Mouse (Mus musculus): ENCODE results near the gene 4833439L19Rik. TPM values are rescaled to one million over a fixed set of nuclear protein-coding genes. Genes with fewer than 3 reads are reported as not detected.

The 4833439L19Rik gene
- polyA plus RNA-seq, 1 experiment from 2014 or later, result 198 TPM

- 0 out of 2 replicates have a peak, but pooled peaks cover 4% of the 10 kb centered on the region for H3K27me3 ChIP-seq (ENCODE audit: low read depth, poor library complexity, severe bottlenecking)
- no peak overlapping the region for H3K4me3 ChIP-seq
- WGBS, result 55% methylated on average over 3 of the region's 3 CpGs
- no peak for DNase-seq (ENCODE audit: low spot score)
- H3K4me1 ChIP-seq, result peaks cover 25% of the 10 kb centered on the region
- no peaks in the 10 kb centered on the region for H3K9me3 ChIP-seq (replicated peaks)
- peaks cover 10% of the 10 kb centered on the region for H3K36me3 ChIP-seq
- H3K27ac ChIP-seq, result no peak overlapping the region
Measured at GRCm38 (mm10) chr13:54501957-54502690, 63.1 kb downstream of the 4833439L19Rik start.

GRCm38 (mm10) chr13:54501352-54501751, 63.9 kb downstream of the 4833439L19Rik start:
- H3K36me3 ChIP-seq, result peaks cover 5% of the 10 kb centered on the region; the same call in 1 of the 2 replicates
- H3K27ac ChIP-seq, result no peak overlapping the region
- H3K4me3 ChIP-seq, result no peak overlapping the region
- H3K27me3 ChIP-seq (ENCODE audit: low read depth, poor library complexity, severe bottlenecking), result 0 out of 2 replicates have a peak, but pooled peaks cover 4% of the 10 kb centered on the region
- peaks cover 29% of the 10 kb centered on the region for H3K4me1 ChIP-seq
- no peaks in the 10 kb centered on the region for H3K9me3 ChIP-seq (replicated peaks)
- 74% methylated on average over 2 of the region's 2 CpGs for WGBS
- DNase-seq (ENCODE audit: low spot score), result no peak

Small RNA genes lying within 50 kb of the gene (microRNA-seq; reads per million reads assigned to microRNA genes)
- gene Gm24195, result not detected

Other genes starting within 250 kb of the 4833439L19Rik start
- 2.5 and 3.5 TPM in 2 replicates for gene Cplx2, start 194.1 kb downstream of the 4833439L19Rik start, polyA plus RNA-seq (2016; fragmentation: Nextera tagmentation; extraction: Ambion mirVana)
- 189 and 192 TPM in 2 replicates for gene Thoc3, start 96.6 kb downstream of the 4833439L19Rik start, polyA plus RNA-seq (2016; fragmentation: Nextera tagmentation; extraction: Ambion mirVana)
- 20.6 and 21.1 TPM in 2 replicates for gene Simc1, start 61.7 kb downstream of the 4833439L19Rik start, polyA plus RNA-seq (2016; fragmentation: Nextera tagmentation; extraction: Ambion mirVana)
- 28.8 and 31.5 TPM in 2 replicates for gene Arl10, start 9.6 kb upstream of the 4833439L19Rik start, polyA plus RNA-seq (2016; fragmentation: Nextera tagmentation; extraction: Ambion mirVana)
- gene Nop16, start 24.7 kb upstream of the 4833439L19Rik start, polyA plus RNA-seq (2016; fragmentation: Nextera tagmentation; extraction: Ambion mirVana), result 112 and 143 TPM in 2 replicates
- 143 and 148 TPM in 2 replicates for gene Higd2a, start 24.8 kb upstream of the 4833439L19Rik start, polyA plus RNA-seq (2016; fragmentation: Nextera tagmentation; extraction: Ambion mirVana)
- 8.5 and 12.3 TPM in 2 replicates for gene Cltb, start 45.9 kb upstream of the 4833439L19Rik start, polyA plus RNA-seq (2016; fragmentation: Nextera tagmentation; extraction: Ambion mirVana)
- 75.7 and 87.7 TPM in 2 replicates for gene Faf2, start 56.3 kb upstream of the 4833439L19Rik start, polyA plus RNA-seq (2016; fragmentation: Nextera tagmentation; extraction: Ambion mirVana)
- 104 and 135 TPM in 2 replicates for gene Rnf44, start 128.5 kb upstream of the 4833439L19Rik start, polyA plus RNA-seq (2016; fragmentation: Nextera tagmentation; extraction: Ambion mirVana)
- 0.04 TPM in 1 of 2 replicates, not detected in the other for gene Cdhr2, start 136.0 kb upstream of the 4833439L19Rik start, polyA plus RNA-seq (2016; fragmentation: Nextera tagmentation; extraction: Ambion mirVana)
- 0.24 and 0.54 TPM in 2 replicates for gene Gprin1, start 184.4 kb upstream of the 4833439L19Rik start, polyA plus RNA-seq (2016; fragmentation: Nextera tagmentation; extraction: Ambion mirVana)
- gene Sncb, start 201.2 kb upstream of the 4833439L19Rik start, polyA plus RNA-seq (2016; fragmentation: Nextera tagmentation; extraction: Ambion mirVana), result not detected in 2 replicates
- gene Eif4e1b, start 218.6 kb upstream of the 4833439L19Rik start, polyA plus RNA-seq (2016; fragmentation: Nextera tagmentation; extraction: Ambion mirVana), result not detected in 2 replicates
- gene Tspan17, start 223.9 kb upstream of the 4833439L19Rik start, polyA plus RNA-seq (2016; fragmentation: Nextera tagmentation; extraction: Ambion mirVana), result 2.0 and 3.3 TPM in 2 replicates

Data from limb, embryonic 10.5 days (tissue).